Mouse (Mus musculus) frontal cortex, postnatal 14 days (tissue): ENCODE data around the gene Il31.
"Not testable (repeated sequence)": the region's sequence is repeated elsewhere in the genome, so short reads cannot be mapped to it uniquely, and the experiment has no call there.

Experiments
- DNase-seq, 2 experiments: peaks; one replicate each; pipeline ENCODE4 v3.0.0; 2022; ENCODE audit warnings: low spot score in 2 of 2

Gene Il31

GRCm38 (mm10) chr5:123489112-123489785, at the start of gene Il31, which contains the start of gene Lrrc43:
Gene Il31, minus strand, starts transcription at chr5:123489489.
Gene Lrrc43, plus strand, starts transcription at chr5:123489305.
- DNase-seq = no peak

GRCm38 (mm10) chr5:123533801-123534200, 44.5 kb upstream of the Il31 start:
- no peak for DNase-seq

GRCm38 (mm10) chr5:123530056-123530455, 40.8 kb upstream of the Il31 start:
- DNase-seq = peak in 1 of 2 experiments; percentile 2

GRCm38 (mm10) chr5:123528641-123529040, 39.4 kb upstream of the Il31 start:
- DNase-seq = peak in 1 of 2 experiments; percentile 3

GRCm38 (mm10) chr5:123525916-123526495, 36.7 kb upstream of the Il31 start:
- DNase-seq = no peak

DNA sequence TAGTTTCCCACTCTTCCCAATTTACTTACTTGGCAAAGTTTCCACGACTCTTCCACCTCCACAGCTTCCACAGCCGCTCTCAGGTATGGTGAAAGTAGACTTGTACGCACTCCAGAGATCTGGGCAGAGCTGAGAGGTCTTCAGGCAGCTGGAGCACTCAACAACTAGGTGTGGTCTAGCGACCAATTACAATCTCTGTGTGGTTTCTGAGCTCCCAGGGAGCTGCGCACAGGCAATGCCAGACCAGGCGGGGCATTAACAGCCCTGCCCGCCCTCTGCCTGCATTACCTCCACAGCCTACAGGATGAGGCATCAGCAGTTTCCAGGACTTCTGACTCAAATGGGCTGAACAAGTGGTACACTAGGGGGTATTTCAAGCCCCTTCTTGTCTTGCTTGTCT, 36.0 kb upstream of the Il31 start, which contains the start of gene Gm49027:
Gm49027 (minus strand) TSS at position 208 of the 400 bp plus-strand sequence.
- no peak for DNase-seq

DNA sequence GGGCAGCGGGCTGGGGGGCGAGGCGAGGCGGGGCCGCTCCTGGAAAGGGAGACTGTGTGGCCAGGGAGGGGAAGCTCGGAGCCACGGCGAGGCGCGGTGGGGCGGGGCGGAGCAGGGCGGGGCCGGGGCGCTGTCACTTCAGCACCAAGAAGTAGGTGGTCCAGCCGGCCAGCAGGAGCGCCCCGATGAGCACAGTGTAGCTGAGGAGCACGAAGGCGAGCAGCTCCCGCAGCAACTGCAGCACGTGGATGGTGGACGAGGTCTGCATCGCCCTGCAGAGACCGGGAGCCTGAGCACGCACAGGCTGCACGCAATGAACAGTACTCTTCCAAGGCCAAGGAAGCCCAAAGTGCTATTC, 35.1 kb upstream of the Il31 start:
- no peak for DNase-seq

- DNase-seq = peak; percentile 96 to 98
Measured at GRCm38 (mm10) chr5:123523692-123524392, 34.6 kb upstream of the Il31 start, which contains the start of gene Diablo. Gene Diablo, minus strand, starts transcription at chr5:123524176.

DNA sequence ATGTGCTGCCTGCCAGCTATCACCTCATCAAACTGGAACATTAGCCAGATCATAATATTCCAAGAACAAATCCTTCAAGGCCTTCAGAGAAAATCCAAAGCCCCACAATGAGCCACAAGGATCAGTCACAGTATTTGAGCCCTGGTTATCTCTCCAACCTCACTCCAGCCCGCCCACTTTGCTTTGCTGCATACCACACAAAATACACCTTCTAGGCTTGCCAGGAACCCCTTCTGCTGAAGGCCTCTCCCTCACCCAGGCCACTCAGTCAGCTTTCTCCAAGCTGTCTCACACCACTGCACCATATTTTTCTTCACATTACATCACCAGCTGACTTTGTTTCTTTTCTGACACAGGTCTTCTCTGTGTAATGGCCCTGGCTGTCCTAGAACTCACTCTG, 32.9 kb upstream of the Il31 start:
- no peak for DNase-seq

GRCm38 (mm10) chr5:123521621-123522020, 32.3 kb upstream of the Il31 start:
- no peak for DNase-seq

- DNase-seq = no peak
Measured at GRCm38 (mm10) chr5:123520666-123521065, 31.4 kb upstream of the Il31 start.

- no peak for DNase-seq
Measured at GRCm38 (mm10) chr5:123514871-123515270, 25.6 kb upstream of the Il31 start.

DNA sequence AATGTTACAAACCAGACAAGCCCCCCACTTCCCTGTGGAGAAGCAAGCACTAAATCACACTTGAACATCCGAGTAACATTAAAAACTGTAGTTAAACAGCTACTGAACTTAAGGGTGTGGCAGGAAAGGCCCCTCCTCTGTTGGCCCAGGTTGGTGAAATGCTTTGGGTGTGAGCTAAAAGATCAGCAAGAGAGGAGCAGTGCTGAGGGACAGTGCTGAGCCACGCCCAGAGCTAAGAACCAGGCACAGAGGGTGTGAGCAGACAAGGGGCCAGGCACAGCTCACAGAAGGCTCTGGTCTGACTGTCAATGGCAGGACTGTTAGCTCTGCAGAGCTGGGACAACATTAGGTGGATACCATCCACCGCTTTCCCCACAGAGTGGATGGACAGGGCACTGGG, 22.8 kb upstream of the Il31 start:
- no peak for DNase-seq

DNA sequence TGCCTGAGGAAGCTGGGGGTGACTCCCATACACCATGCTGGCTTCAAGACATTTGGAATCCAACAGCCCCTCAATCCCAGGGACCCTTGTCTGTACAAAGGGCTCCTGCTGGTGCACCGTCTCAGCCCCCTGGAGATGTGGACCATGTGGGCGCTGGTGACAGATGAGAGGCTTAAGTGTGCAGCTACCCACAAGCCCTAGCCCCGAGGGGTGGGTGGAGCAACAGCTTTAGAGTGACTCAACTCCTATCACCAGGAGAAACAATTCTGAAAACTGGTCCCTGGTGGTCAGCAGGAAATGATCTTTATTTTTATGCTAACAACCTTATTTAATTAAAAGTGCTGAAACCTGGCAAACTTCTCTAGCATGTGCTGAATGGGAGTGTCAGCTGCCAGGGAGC, 22.1 kb upstream of the Il31 start:
- DNase-seq = not testable (repeated sequence)

GRCm38 (mm10) chr5:123510160-123510559, 20.9 kb upstream of the Il31 start, which contains the start of gene B3gnt4:
Gene B3gnt4, plus strand, starts transcription at chr5:123510460.
- no peak for DNase-seq

GRCm38 (mm10) chr5:123508921-123509320, 19.6 kb upstream of the Il31 start:
- DNase-seq = no peak

DNA sequence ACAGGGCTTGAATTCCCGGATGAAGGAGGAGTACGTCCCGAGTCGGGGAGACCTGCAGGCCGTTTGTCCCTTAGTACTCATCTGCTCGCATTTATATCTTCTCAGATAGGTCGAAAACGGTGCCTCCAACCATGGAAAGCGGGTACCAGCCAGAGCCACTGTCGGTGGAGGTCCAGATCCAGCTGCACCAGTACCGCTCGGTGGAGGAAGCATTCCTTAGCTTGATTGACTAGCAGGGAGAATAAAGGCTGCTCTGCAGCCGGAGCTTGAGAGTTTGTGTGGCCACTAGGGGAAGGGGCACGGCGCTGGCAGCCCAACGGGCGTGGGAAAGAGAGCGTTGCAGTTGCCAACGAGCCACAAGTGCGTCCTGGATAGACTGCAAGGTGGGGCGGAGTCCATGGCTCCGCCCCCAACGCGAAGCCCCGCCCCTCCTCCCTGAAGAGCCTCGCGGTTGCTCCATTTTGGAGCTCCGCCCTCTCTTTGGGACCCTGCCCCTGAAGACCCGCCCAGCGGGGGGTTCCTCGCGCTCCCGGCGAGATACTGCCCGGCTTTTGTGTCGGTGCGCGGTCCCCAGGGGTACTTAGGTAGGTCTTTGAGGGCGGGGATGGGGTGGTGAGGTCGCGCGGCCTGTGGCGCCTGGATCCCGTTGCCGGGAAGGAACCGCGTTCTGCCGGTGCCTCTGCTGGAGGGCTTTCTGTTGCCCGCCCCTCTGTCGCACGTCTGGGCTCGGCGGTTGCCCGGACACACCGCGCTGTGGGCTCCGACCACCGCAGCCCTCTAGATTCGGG, 18.8 kb upstream of the Il31 start:
- DNase-seq = peak; percentile 76

GRCm38 (mm10) chr5:123501973-123502372, 12.7 kb upstream of the Il31 start:
- DNase-seq = no peak

GRCm38 (mm10) chr5:123499717-123500116, 10.4 kb upstream of the Il31 start:
- peak in 1 of 2 experiments; percentile 37 for DNase-seq

- no peak for DNase-seq
Measured at GRCm38 (mm10) chr5:123489935-123490334, 646 bp upstream of the Il31 start.

DNA sequence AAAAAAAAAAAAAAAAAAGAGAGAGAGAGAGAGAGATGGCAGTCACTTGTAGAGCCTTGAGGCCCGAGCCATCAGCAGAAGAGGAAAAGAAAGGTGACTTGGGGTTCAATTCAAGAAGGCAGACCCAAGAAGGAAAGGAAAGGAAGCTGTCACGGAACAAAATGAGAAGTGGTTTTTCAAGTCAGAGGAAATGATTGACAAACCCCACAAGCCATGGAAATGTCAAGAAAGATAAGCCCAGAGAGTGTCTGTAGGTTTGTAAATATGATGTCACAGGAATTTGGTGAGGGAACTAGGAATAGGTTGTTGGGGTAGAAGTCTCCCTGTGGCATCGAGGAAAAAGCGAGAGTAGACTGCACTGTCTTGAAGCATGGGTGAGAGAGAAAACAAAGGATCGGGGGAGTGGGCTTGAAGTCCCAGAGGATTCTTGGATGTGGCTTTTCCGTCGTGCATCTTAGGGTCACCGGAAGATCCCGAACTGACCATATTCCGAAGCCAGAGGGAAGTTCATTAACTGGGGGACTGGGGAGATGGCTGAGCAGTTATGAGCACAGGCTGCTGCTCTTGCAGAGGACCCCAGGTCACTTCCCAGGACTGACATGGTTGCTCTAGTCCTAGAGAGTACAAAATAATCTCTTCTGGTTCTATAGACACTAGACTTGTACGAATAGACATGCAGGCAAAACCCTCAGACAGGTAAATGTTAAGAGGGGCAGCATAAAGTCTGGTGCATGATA, 1.5 kb downstream of the Il31 start:
- DNase-seq = no peak
